Mouse (Mus musculus) heart, embryonic 14.5 days (tissue): Measurements from ENCODE around the gene Relt. TPM values are rescaled to one million over a fixed set of nuclear protein-coding genes. Genes with fewer than 3 reads are reported as not detected.
A peak's percentile ranks its signal among the peaks of the same experiment; 100 is the strongest.

Experiments
- microRNA-seq: library from miRNA; unstranded; fragments of <30 nt; microRNA quantifications from one replicate; pipeline ENCODE4, GENCODE M21; 2016
- polyA plus RNA-seq: library from polyadenylated mRNA; unstranded; fragments of >200 nt; fragmentation: Nextera tagmentation; extraction: Ambion mirVana; gene quantifications from 2 replicates; pipeline ENCODE4 v1.2.1, GENCODE M21; 2014

Gene Relt
- polyA plus RNA-seq, 1 experiment from 2014 or later = 1.2 TPM

Small RNAs within 50 kb of the gene (microRNA-seq; reads per million reads assigned to microRNA genes)
- 214 reads per million, percentile 61 among the genes with 10 or more reads in this experiment for gene Mir3102

Other genes with a start within 250 kb of the Relt start
- gene Plekhb1, start 201.0 kb downstream of the Relt start, polyA plus RNA-seq = 1.3 and 1.6 TPM in 2 replicates
- 32.8 and 36.4 TPM in 2 replicates for gene Fam168a, start 156.8 kb downstream of the Relt start, polyA plus RNA-seq
- 7.7 and 8.9 TPM in 2 replicates for gene Arhgef17, start 68.7 kb upstream of the Relt start, polyA plus RNA-seq
- 4.3 and 5.4 TPM in 2 replicates for gene P2ry6, start 111.2 kb upstream of the Relt start, polyA plus RNA-seq
- 1.8 and 2.5 TPM in 2 replicates for gene P2ry2, start 149.4 kb upstream of the Relt start, polyA plus RNA-seq
- 18.0 and 18.6 TPM in 2 replicates for gene Fchsd2, start 229.4 kb upstream of the Relt start, polyA plus RNA-seq